Mouse (Mus musculus): ENCODE data around the gene Atp2b4. TPM values are rescaled to one million over a fixed set of nuclear protein-coding genes. Genes with fewer than 3 reads are reported as not detected.

The Atp2b4 gene
- total and polyA plus RNA-seq, 2 experiments from 2014 or later = 12.1 to 48.3 TPM

DNA sequence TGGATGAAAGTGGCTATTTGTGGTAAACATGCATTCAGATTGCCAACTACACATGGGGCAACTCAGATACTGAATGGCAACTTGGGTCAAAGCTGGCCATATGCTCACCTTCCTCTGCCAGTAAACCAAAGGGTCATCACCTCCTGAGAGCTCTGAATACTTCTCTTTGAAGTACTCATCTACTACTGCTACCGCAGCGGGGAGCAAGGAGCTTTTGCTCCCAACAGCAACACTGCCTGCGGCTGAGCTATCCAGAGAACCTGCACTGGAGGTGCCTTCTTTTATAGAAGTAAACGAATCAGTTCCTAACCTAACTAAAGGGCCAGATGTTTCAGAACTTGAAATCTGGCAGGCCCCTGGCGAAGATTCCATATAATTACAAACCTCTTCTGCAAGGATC is 144.0 kb downstream of the Atp2b4 start:
- Histone ChIP-seq H3K4me3 (ENCODE audit: low read depth, low read length) (no peak overlapping the region), H3K4me1 (ENCODE audit: insufficient read depth, low read length) (peaks cover 10% of the 10 kb centered on the region; the same call in 1 of the 2 replicates), H3K36me3 (ENCODE audit: insufficient read depth, low read length) (peaks cover 3% of the 10 kb centered on the region; the same call in 1 of the 2 replicates), H3K9me3 (ENCODE audit: low read length) (no peaks in the 10 kb centered on the region), H3K27me3 (ENCODE audit: insufficient read depth, low read length) (no peaks in the 10 kb centered on the region), H3K4me2 (ENCODE audit: low read depth, low read length, poor library complexity, severe bottlenecking) (no peak overlapping the region), H3K9ac (replicated peaks; ENCODE audit: low read length, poor library complexity, severe bottlenecking) (no peak overlapping the region), H3K27ac (ENCODE audit: low read depth, low read length) (no peak overlapping the region)
- TF ChIP-seq CTCF (IDR thresholded peaks at IDR 0.05) = no peak
- WGBS = 80% methylated on average over 5 of the region's 5 CpGs
- ATAC-seq (ENCODE audit: low FRiP score) (no peak), DNase-seq (ENCODE audit: low spot score) (no peak)

DNA sequence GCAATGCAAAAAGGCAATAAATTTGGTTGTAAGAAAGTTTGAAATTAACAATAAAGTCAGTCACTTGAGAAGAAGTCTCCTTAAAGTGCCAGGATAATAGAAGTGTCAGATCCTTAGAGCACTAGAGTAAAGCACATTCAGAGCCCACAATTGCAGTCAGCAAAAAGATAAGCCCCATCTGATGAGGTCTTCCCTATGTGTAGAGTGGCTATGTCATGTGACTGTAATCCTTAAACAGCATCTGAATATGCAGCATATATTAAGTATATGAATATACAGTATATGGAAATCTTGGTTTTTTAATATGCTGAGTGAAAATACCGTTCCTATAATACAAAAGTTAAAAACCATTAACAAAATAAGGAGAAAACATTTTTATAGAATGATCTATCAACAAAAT is 147.8 kb downstream of the Atp2b4 start:
- Histone ChIP-seq H3K4me3 (ENCODE audit: low read depth, low read length) (no peak overlapping the region), H3K4me1 (ENCODE audit: insufficient read depth, low read length) (no peaks in the 10 kb centered on the region), H3K27me3 (ENCODE audit: insufficient read depth, low read length) (no peaks in the 10 kb centered on the region), H3K36me3 (ENCODE audit: insufficient read depth, low read length) (peaks cover 3% of the 10 kb centered on the region; the same call in 1 of the 2 replicates), H3K27ac (ENCODE audit: low read depth, low read length) (no peak overlapping the region), H3K4me2 (ENCODE audit: low read depth, low read length, poor library complexity, severe bottlenecking) (no peak overlapping the region), H3K9ac (replicated peaks; ENCODE audit: low read length, poor library complexity, severe bottlenecking) (no peak overlapping the region), H3K9me3 (ENCODE audit: low read length) (no peaks in the 10 kb centered on the region)
- no peak for TF ChIP-seq CTCF (IDR thresholded peaks at IDR 0.05)
- no peak for DNase-seq (ENCODE audit: low spot score)
- no peak for ATAC-seq (ENCODE audit: low FRiP score)
- 91% methylated on average over 1 of the region's 1 CpGs for WGBS

DNA sequence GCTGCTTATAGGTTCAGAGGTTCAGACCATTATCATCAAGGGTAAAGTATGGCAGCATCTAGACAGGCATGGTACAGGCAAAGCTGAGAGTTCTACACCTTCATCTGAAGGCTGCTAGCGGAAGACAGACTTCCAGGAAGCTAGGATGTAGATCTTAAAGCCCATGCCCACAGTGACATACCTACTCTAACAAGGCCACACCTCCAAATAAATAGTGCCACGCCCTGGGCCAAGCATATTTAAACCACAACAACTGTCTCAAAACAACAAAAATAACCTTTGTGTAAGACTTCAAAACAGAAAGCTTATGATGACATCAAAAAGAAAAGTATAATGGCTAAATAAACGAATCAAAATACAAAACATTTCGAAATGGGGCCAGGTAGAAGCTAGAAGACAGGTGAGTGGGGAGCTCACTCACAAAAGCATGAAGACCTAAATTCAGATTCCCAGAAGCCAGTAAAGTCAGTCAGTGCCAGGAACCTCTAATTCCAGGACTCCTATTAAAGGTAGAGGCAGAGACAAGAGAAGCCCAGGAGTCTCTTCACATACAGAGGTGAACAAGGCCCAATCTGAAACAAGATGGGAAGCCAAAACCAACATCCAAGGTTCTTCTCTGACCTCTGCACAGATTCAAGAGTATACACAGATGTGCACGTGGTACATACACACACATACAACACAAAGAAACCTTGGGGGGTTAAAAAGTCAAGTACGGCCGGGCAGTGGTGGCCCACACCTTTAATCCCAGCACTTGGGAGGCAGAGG is 150.4 kb downstream of the Atp2b4 start:
- TF ChIP-seq CTCF (IDR thresholded peaks at IDR 0.05) = no peak
- 95% methylated on average over 7 of the region's 7 CpGs for WGBS
- H3K4me2 ChIP-seq (ENCODE audit: low read depth, low read length, poor library complexity, severe bottlenecking) = no peak overlapping the region

More for the DNA sequence above, 150.4 kb downstream of the Atp2b4 start:
- Histone ChIP-seq H3K36me3 (ENCODE audit: insufficient read depth, low read length) (peaks cover 10% of the 10 kb centered on the region), H3K27ac (ENCODE audit: low read depth, low read length) (no peak overlapping the region), H3K9ac (replicated peaks; ENCODE audit: low read length, poor library complexity, severe bottlenecking) (no peak overlapping the region), H3K9me3 (ENCODE audit: low read length) (no peaks in the 10 kb centered on the region), H3K27me3 (ENCODE audit: insufficient read depth, low read length) (no peaks in the 10 kb centered on the region), H3K4me1 (ENCODE audit: insufficient read depth, low read length) (no peaks in the 10 kb centered on the region), H3K4me3 (ENCODE audit: low read depth, low read length) (no peak overlapping the region)
- DNase-seq (ENCODE audit: low spot score) = no peak
- no peak for ATAC-seq (ENCODE audit: low FRiP score)

Small RNAs within 50 kb of the gene (microRNA-seq; reads per million reads assigned to microRNA genes)
- gene Mir6903 (ENCODE audit: borderline number of aligned reads) = 1.0 reads per million

Other genes with a start within 250 kb of the Atp2b4 start
- 89.9 and 123 TPM in 2 replicates for gene Snrpe, start 190.8 kb downstream of the Atp2b4 start, total RNA-seq (2014; rRNA removed)
- 349 and 362 TPM in 2 replicates for gene Snrpe, start 190.8 kb downstream of the Atp2b4 start, polyA plus RNA-seq (2015; fragmentation: Nextera tagmentation; extraction: Ambion mirVana)
- 6.6 and 9.4 TPM in 2 replicates for gene Zbed6, start 140.2 kb downstream of the Atp2b4 start, total RNA-seq (2014; rRNA removed)
- 0.23 TPM in 1 of 2 replicates, not detected in the other for gene Zbed6, start 140.2 kb downstream of the Atp2b4 start, polyA plus RNA-seq (2015; fragmentation: Nextera tagmentation; extraction: Ambion mirVana)
- gene Gm38394, start 139.7 kb downstream of the Atp2b4 start, total RNA-seq (2014; rRNA removed) = 6.0 and 7.6 TPM in 2 replicates
- 1.3 and 1.6 TPM in 2 replicates for gene Gm38394, start 139.7 kb downstream of the Atp2b4 start, polyA plus RNA-seq (2015; fragmentation: Nextera tagmentation; extraction: Ambion mirVana)
- gene Lax1, start 110.9 kb downstream of the Atp2b4 start, total RNA-seq (2014; rRNA removed) = 0.09 TPM in 1 of 2 replicates, not detected in the other
- 0.09 TPM in 1 of 2 replicates, not detected in the other for gene Lax1, start 110.9 kb downstream of the Atp2b4 start, polyA plus RNA-seq (2015; fragmentation: Nextera tagmentation; extraction: Ambion mirVana)
- 5.0 and 7.3 TPM in 2 replicates for gene Optc, start 107.0 kb upstream of the Atp2b4 start, total RNA-seq (2014; rRNA removed)
- 2.1 and 2.7 TPM in 2 replicates for gene Optc, start 107.0 kb upstream of the Atp2b4 start, polyA plus RNA-seq (2015; fragmentation: Nextera tagmentation; extraction: Ambion mirVana)
- gene Prelp, start 120.4 kb upstream of the Atp2b4 start, total RNA-seq (2014; rRNA removed) = 4.6 and 7.9 TPM in 2 replicates
- gene Prelp, start 120.4 kb upstream of the Atp2b4 start, polyA plus RNA-seq (2015; fragmentation: Nextera tagmentation; extraction: Ambion mirVana) = 5.0 and 5.4 TPM in 2 replicates
- 17.0 and 17.1 TPM in 2 replicates for gene Fmod, start 236.2 kb upstream of the Atp2b4 start, total RNA-seq (2014; rRNA removed)
- 24.8 and 26.3 TPM in 2 replicates for gene Fmod, start 236.2 kb upstream of the Atp2b4 start, polyA plus RNA-seq (2015; fragmentation: Nextera tagmentation; extraction: Ambion mirVana)

All from midbrain, postnatal 0 days (tissue).